Mouse (Mus musculus): ENCODE results near the gene Ces3b.
"Not testable (repeated sequence)": the region's sequence is repeated elsewhere in the genome, so short reads cannot be mapped to it uniquely, and the experiment has no call there.

Ces3b gene

DNA sequence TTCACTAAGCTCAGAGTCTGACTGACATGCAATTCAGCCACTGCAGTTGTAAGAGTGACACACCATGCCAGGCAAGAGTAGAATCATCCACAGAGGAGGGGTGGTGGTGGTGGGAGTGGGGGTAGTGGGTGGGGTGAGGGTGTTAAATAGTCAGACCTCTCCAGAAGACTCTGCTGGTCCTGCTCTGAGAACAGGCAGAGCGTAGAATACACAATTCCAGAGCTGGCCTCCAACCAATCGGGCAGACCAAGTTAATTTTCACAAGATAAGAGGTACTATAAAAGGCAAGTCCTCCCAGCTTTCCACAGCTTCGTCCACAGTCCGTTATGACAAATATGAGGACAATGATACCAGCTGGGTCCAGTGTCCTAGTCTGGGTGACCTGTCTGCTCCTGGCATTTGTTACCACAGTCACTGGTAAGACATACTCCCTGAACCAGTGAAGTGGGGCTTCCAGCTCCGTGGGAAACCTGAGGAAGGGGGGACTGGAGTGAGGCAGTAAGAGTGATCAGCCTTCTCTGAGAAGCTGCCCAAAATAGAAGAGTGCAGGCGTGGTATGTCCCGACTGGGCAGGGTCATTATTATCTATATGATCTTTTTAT is at the start of gene Ces3b:
TSS of gene Ces3b (plus strand) at position 305 of the 602 bp plus-strand sequence.
- DNase-seq (ENCODE audit: low read depth, low spot score): no peak

GRCm38 (mm10) chr8:105043510-105043909 is 40.0 kb upstream of the Ces3b start:
- DNase-seq (ENCODE audit: low read depth, low spot score): no peak

DNA sequence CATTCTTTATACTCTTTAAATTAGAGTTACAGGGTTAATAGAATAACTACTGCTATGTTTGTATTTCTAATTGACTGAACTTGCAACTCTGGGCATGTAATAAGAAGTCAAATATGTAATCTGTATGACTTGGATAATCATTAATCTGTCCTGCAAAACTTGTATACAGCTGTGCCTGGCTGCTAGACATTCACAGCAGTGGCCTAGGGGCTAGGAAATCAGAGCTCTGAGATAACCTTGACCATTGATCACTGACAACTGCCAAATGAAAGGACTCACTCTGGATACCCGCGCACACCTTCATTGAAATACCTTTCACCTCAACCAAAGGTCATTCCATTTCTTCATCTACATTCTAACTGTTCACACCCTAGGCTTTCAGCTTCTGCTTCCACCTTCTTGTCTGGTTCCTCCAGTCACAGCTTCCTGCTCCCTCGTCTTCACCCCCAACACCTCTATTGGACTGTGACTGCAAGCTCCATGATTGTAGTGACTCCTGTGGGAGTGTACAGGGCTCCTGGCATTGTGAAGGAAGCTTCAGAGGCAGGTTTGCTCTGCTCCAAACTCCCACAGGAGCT is 37.6 kb upstream of the Ces3b start:
- DNase-seq (ENCODE audit: low read depth, low spot score): no peak

DNA sequence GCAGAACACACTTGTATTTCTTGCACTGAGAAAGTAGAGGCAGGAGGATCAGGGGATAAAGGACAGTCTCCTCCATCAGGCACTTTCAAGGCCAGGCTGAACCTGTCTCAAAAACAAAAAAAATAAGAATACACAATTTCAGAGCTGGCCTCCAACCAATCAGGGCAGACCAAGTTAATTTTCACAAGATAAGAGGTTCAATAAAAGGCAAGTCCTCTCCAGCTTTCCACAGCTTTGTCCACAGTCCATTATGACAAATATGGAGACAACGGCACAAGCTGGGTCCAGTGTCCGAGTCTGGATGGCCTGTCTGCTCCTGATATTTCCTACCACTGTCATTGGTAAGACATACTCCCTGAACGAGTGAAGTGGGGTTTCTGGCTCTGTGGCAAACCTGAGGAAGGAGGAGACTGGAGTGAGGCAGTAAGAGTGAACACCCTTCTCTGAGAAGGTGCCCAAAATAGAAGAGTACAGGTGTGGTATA is 35.1 kb upstream of the Ces3b start, which contains the start of gene Ces3a:
TSS of gene Ces3a (plus strand) at position 231 of the 484 bp plus-strand sequence.
- no peak for DNase-seq (ENCODE audit: low read depth, low spot score)

DNA sequence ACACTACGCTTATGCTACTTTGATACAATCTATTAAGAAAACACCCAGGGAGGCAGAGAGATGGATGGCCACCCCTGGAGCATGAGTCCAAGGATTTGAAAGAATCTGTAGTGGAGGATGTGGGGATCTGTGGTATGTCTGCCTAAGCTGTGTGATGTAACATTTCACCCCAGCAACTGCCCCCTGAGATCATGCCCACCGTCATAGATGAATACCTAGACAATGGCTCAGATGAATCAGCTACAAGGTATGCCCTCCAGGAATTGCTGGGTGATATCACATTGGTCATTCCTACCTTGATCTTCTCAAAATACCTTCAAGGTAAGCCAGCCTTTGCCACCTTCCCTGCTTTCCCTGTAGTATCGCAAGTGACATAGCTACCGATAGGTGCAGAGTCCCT is 27.3 kb upstream of the Ces3b start:
- no peak for DNase-seq (ENCODE audit: low read depth, low spot score)

GRCm38 (mm10) chr8:105060056-105060455 is 23.5 kb upstream of the Ces3b start:
- no peak for DNase-seq (ENCODE audit: low read depth, low spot score)

- peak; percentile 30 for DNase-seq (ENCODE audit: low read depth, low spot score)
Observed at GRCm38 (mm10) chr8:105066761-105067160, 16.8 kb upstream of the Ces3b start.

DNA sequence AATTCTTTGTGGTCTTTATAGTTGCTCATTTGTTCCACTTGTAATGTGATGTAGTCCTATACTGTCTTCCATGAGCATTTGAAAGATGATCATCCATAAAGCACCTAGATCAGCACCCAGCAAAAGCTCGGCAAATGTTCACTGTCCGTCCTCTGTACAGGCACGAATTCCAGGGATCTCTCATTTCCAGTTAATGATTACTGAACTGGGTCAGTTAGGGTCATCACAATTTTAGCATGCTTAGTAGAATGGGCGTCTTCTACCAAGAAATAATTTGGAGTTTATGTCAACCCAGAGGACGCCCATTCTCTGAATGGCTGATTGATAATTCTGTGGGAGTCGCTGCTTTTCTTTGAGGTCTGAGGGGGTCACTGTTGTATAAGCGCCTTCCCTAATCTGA is 15.6 kb upstream of the Ces3b start:
- not testable (repeated sequence) for DNase-seq (ENCODE audit: low read depth, low spot score)

DNA sequence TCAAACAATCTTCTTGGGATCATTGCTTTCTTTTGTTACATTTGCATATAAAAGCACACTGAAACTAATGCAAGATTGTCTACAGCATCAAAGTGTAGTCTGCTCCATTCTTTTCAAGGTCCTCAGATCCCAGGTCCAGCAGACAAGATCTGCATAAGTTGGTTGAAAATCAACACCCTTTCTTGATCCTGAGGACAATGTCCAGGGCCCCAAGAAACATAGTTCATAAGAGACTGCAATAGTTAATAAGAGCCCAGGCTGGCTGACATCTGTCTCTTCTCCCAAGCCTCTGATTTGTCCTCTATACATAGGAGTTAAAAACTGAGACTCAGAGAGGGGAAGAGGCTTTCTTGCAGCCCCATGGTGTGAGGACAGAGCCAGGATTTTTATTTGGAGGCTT is 14.6 kb upstream of the Ces3b start:
- DNase-seq (ENCODE audit: low read depth, low spot score): no peak

GRCm38 (mm10) chr8:105076601-105077000 is 7.0 kb upstream of the Ces3b start:
- DNase-seq (ENCODE audit: low read depth, low spot score): no peak

GRCm38 (mm10) chr8:105077071-105077470 is 6.5 kb upstream of the Ces3b start:
- no peak for DNase-seq (ENCODE audit: low read depth, low spot score)

DNA sequence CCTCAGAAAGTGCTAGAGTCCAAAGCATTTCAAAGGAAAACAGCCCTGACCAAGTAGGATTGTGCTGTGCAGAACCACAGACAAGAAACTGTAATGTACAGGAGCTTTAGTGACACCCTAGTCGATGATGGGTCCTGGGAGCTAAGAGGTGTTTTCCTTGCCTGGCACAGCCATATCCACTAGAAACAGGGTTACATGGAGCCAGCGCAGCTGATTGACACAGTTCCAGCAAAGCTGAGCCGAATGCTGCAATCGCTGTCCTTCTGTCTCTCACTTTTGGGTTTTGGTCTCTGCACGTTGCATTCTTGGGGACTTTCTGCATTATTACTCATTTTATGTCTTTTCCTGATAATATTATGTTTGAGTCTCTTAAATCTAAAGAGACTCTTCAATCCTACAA is 5.0 kb upstream of the Ces3b start:
- DNase-seq (ENCODE audit: low read depth, low spot score): no peak

GRCm38 (mm10) chr8:105080814-105081336 is 2.7 kb upstream of the Ces3b start:
- DNase-seq (ENCODE audit: low read depth, low spot score): no peak

DNA sequence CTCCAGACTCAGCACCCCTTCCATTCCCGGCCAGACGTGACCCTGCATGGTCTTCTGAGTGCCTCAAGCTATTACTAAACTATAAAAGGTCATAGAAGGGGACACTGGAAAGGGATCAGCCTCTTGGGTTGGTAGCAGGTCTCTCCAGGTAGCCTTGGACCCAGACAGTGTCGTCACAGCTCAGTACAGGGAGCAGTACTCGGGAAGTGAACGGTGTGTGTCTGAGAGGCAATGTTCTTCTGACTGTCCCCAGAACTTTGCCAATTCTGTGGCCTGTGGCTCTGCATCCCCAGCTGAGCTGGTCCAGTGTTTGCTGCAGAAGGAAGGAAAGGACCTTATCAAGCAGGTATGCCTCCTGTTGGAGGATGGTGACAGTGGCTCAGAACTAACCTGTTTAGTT is 4.6 kb downstream of the Ces3b start:
- DNase-seq (ENCODE audit: low read depth, low spot score): not testable (repeated sequence)

DNA sequence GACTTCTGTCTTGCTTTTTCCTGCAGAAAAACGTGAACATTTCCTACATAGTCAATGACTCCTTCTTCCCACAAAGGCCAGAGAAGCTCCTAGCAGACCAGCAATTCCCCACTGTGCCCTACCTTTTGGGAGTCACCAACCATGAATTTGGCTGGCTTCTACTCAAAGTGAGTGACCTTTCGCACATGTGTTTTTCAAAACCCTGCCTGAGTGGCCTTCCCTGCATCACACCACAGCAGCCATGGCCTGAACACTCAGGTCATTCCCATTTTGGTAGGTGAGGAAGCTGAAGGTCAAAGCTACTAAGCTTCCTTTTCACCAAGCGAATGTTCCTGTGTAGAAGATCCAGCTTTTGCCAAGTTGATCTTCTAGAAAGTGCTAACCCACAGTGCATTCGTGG is 5.0 kb downstream of the Ces3b start:
- DNase-seq (ENCODE audit: low read depth, low spot score): no peak

- DNase-seq (ENCODE audit: low read depth, low spot score): no peak
Observed at GRCm38 (mm10) chr8:105093992-105094391, 10.4 kb downstream of the Ces3b start.

- DNase-seq (ENCODE audit: low read depth, low spot score): not testable (repeated sequence)
Observed at GRCm38 (mm10) chr8:105102101-105102785, 18.7 kb downstream of the Ces3b start.

DNA sequence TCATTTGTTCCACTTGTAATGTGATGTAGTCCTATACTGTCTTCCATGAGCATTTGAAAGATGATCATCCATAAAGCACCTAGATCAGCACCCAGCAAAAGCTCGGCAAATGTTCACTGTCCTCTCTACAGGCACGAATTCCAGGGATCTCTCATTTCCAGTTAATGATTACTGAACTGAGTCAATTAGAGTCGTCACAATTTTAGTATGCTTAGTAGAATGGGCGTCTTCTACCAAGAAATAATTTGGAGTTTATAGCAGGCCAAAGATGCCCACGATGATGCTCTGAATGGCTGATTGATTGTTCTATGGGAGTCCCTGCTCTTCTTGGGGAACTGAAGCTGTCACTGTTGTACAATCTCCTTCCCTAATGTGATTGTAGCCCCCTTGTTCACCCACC is 20.1 kb downstream of the Ces3b start:
- DNase-seq (ENCODE audit: low read depth, low spot score): not testable (repeated sequence)

DNA sequence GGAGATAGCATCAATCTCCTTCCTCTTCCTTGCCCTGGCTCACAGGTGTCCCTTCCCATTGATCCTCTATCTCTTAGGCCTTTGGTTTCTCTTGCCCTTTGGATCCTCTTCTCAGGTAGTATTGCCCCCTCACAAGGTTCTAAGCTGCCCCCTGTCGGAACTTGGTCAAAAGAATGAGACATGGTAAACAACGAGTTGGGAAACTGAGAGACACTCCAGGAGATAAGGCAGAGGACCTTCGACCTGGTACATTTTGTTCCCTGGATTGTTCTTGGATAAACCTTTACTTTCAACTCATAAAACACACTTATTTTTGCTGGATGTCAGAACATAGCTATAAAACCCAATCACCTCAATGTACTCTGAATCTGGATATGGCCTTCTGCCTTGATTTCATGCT is 20.7 kb downstream of the Ces3b start:
- no peak for DNase-seq (ENCODE audit: low read depth, low spot score)

- no peak for DNase-seq (ENCODE audit: low read depth, low spot score)
Observed at GRCm38 (mm10) chr8:105129864-105130263, 46.3 kb downstream of the Ces3b start.

DNA sequence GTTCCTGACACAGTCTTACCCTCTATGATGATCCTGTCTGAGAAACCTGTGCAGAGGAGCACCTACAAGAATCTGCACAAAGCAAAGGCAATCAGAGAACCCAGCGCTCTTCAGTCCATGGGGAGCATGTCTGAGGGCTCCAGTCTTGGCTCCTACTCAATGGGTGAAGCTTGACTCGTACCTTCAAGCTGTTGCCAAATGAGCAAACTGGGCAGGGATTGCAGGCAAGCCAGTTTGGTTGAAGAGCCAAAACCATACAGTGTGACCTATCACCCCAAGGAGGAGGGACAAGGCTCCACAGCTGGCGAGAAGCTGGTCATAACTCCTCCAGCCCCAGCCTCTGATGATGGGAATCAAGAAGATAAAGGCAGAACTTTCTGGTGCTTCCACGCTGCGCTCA is 48.0 kb downstream of the Ces3b start, which contains the start of gene Ces4a:
TSS of gene Ces4a (plus strand) at position 292 of the 400 bp plus-strand sequence.
- no peak for DNase-seq (ENCODE audit: low read depth, low spot score)

- peak; percentile 61 for DNase-seq (ENCODE audit: low read depth, low spot score)
Observed at GRCm38 (mm10) chr8:105138423-105138822, 54.9 kb downstream of the Ces3b start.
